10 mouse cellular contexts compared by ENCODE assay signal in genomic region chr5:93114515-93114914, GRCm38 (mm10). TPM values are rescaled to one million over a fixed set of nuclear protein-coding genes. Genes with fewer than 3 reads are reported as not detected.
A peak's percentile ranks its signal among the peaks of the same experiment; 100 is the strongest.
DNase-seq lines count a peak whose midpoint lies in the region; ATAC-seq lines count a peak whose summit lies in the region.
"Had no signal": no experiment of that assay in that cellular context is flagged by ENCODE, and none has a peak within 500 bp of the region (broad histone marks: within the 10 kb centered on the region; RNA-seq: fewer than 3 reads in every experiment).

No protein-coding gene starts in this region.

- no peaks in the 10 kb centered on the region for H3K9me3 ChIP-seq in kidney, embryonic 14.5 days (ENCODE audit: control insufficient read depth, low read length)
- H3K9me3 ChIP-seq in embryonic facial prominence, embryonic 13.5 days, result no peaks in the 10 kb centered on the region
- H3K9me3 ChIP-seq in limb, embryonic 10.5 days (replicated peaks), result no peaks in the 10 kb centered on the region
- H3K9me3 ChIP-seq: liver, embryonic 13.5 days had no signal

- peaks cover 40% of the 10 kb centered on the region for H3K4me1 ChIP-seq in kidney, embryonic 14.5 days (ENCODE audit: control insufficient read depth, insufficient read depth, low read length)
- H3K4me1 ChIP-seq in brown adipose tissue, adult 24 weeks (ENCODE audit: control insufficient read depth, insufficient read depth, insufficient read length, low read length), result peaks cover 17% of the 10 kb centered on the region
- peaks cover 42% of the 10 kb centered on the region for H3K4me1 ChIP-seq in embryonic facial prominence, embryonic 13.5 days
- H3K4me1 ChIP-seq in limb, embryonic 10.5 days, result peaks cover 5% of the 10 kb centered on the region

- H3K4me3 ChIP-seq in kidney, embryonic 14.5 days (ENCODE audit: low read length), result no peak overlapping the region
- no peak overlapping the region for H3K4me3 ChIP-seq in brown adipose tissue, adult 24 weeks (ENCODE audit: insufficient read depth, low read depth, low read length)
- H3K4me3 ChIP-seq in embryonic facial prominence, embryonic 13.5 days, result no peak overlapping the region
- H3K4me3 ChIP-seq in limb, embryonic 10.5 days, result no peak overlapping the region
- H3K4me3 ChIP-seq: liver, embryonic 13.5 days had no signal

- H3K36me3 ChIP-seq in kidney, embryonic 14.5 days (ENCODE audit: control insufficient read depth, insufficient read depth, low read length), result no peaks in the 10 kb centered on the region; the same call in 1 of the 2 replicates
- peaks cover 18% of the 10 kb centered on the region; the same call in 1 of the 2 replicates for H3K36me3 ChIP-seq in embryonic facial prominence, embryonic 13.5 days
- H3K36me3 ChIP-seq in limb, embryonic 10.5 days, result peaks cover 59% of the 10 kb centered on the region

- 48% methylated on average over 6 of the region's 6 CpGs for WGBS in kidney, embryonic 14.5 days
- WGBS in embryonic facial prominence, embryonic 13.5 days, result 52% methylated on average over 6 of the region's 6 CpGs
- 83% methylated on average over 6 of the region's 6 CpGs for WGBS in limb, embryonic 10.5 days

- H3K9ac ChIP-seq in kidney, embryonic 14.5 days (ENCODE audit: low read depth, low read length), result no peak overlapping the region
- H3K9ac ChIP-seq in embryonic facial prominence, embryonic 13.5 days, result no peak overlapping the region
- H3K9ac ChIP-seq: hindbrain, embryonic 14.5 days; liver, embryonic 13.5 days had no signal

- H3K4me2 ChIP-seq in kidney, embryonic 14.5 days (replicated peaks; ENCODE audit: low read depth, low read length), result no peak overlapping the region
- no peak overlapping the region for H3K4me2 ChIP-seq in embryonic facial prominence, embryonic 13.5 days
- H3K4me2 ChIP-seq: hindbrain, embryonic 14.5 days; liver, embryonic 13.5 days had no signal

- peak; percentile 68; the same call in 1 of the 2 replicates for ATAC-seq in kidney, embryonic 14.5 days (ENCODE audit: low FRiP score, low TSS enrichment)
- ATAC-seq in embryonic facial prominence, embryonic 13.5 days (ENCODE audit: insufficient number of reproducible peaks, insufficient read depth, low FRiP score, low TSS enrichment, low read depth), result no peak

- no peaks in the 10 kb centered on the region for H3K27me3 ChIP-seq in kidney, embryonic 14.5 days (ENCODE audit: control insufficient read depth, insufficient read depth, low read length)
- H3K27me3 ChIP-seq in embryonic facial prominence, embryonic 13.5 days, result no peaks in the 10 kb centered on the region
- H3K27me3 ChIP-seq in limb, embryonic 10.5 days (ENCODE audit: low read depth, poor library complexity, severe bottlenecking), result no peaks in the 10 kb centered on the region
- H3K27me3 ChIP-seq: liver, embryonic 13.5 days had no signal

- H3K27ac ChIP-seq in kidney, embryonic 14.5 days (ENCODE audit: low read depth, low read length), result peak overlapping the region; percentile 81
- 0 out of 2 replicates have a peak overlapping the region, but pooled peaks have one; percentile 11 for H3K27ac ChIP-seq in brown adipose tissue, adult 24 weeks (replicated peaks; ENCODE audit: low read depth, low read length)
- peak overlapping the region; percentile 71 for H3K27ac ChIP-seq in embryonic facial prominence, embryonic 13.5 days
- H3K27ac ChIP-seq in limb, embryonic 10.5 days, result peak overlapping the region; percentile 42; the same call in 1 of the 2 replicates
- H3K27ac ChIP-seq: hindbrain, embryonic 14.5 days; liver, embryonic 13.5 days had no signal

- no peak for DNase-seq in kidney, postnatal 36 days
- no peak for DNase-seq in limb, embryonic 10.5 days (ENCODE audit: low spot score)
- DNase-seq in thymus, postnatal 14 days, result no peak
- no peak for DNase-seq in cerebellum, postnatal 10 days
- DNase-seq in spleen, adult 18-20 months, result no peak
- DNase-seq: liver, embryonic 13.5 days had no signal

RNA-seq across cellular contexts. Expression of gene Sept11, which starts 21.3 kb away (rescaled TPM):
- polyA plus RNA-seq in kidney, embryonic 14.5 days (2014; fragmentation: Nextera tagmentation; extraction: Ambion mirVana), result 131 and 224 TPM in 2 replicates
- 16.1 and 17.2 TPM in 2 replicates for polyA plus RNA-seq in brown adipose tissue, adult 24 weeks (2012; ENCODE audit: insufficient read depth, insufficient read length, missing spikeins)
- 220 and 238 TPM in 2 replicates for polyA plus RNA-seq in embryonic facial prominence, embryonic 13.5 days (2015; fragmentation: Nextera tagmentation; extraction: Ambion mirVana)
- polyA plus RNA-seq in limb, embryonic 10.5 days (2016; fragmentation: Nextera tagmentation; extraction: Ambion mirVana), result 340 and 390 TPM in 2 replicates

Comparison
In these comparisons a context has a peak if more than half of its experiments do, and no peak if none do; other contexts are left out.
1. H3K27ac ChIP-seq: peak in every context shown above with its lines; median percentile 81 in kidney, embryonic 14.5 days; 71 in embryonic facial prominence, embryonic 13.5 days; 42 in limb, embryonic 10.5 days; 11 in brown adipose tissue, adult 24 weeks.